In the genomic region with DNA sequence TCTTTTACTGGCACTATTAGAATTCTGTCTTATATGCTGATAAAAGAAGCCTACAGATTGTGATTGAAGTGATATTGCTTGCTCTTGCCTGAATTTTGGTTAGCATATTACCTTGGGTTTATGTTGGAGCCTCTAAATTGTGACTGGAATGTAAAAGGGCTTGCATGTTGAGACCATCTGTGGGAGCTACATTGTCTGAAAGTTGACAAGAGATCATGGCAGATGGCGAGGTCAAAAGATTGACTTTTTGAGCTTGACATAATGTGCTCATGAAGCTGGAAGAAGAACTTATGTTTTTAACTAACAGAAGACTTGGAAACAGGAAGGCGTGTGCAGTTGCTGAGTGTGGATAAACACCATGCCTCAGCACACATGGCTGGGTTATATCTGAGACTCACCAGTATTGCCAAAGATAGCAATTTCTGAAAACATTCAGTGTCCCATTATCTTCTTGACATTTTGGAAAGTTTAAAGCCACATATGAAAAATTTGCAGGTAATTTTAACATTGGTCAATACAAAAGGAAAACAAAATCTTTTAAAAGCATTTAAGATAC, we compare ENCODE assay signal across 18 mouse cellular contexts. TPM values are rescaled to one million over a fixed set of nuclear protein-coding genes. Genes with fewer than 3 reads are reported as not detected.
DNase-seq lines count a peak whose midpoint lies in the region; ATAC-seq lines count a peak whose summit lies in the region.
"Had no signal": no experiment of that assay in that cellular context is flagged by ENCODE, and none has a peak within 500 bp of the region (broad histone marks: within the 10 kb centered on the region; RNA-seq: fewer than 3 reads in every experiment).

No protein-coding gene starts in this region.

- H3K9me3 ChIP-seq in midbrain, embryonic 11.5 days (ENCODE audit: control insufficient read depth, low read length), result no peaks in the 10 kb centered on the region
- peaks cover 3% of the 10 kb centered on the region; the same call in 1 of the 2 replicates for H3K9me3 ChIP-seq in midbrain, embryonic 10.5 days (replicated peaks)
- no peaks in the 10 kb centered on the region for H3K9me3 ChIP-seq in forebrain, embryonic 16.5 days (ENCODE audit: control insufficient read depth, low read length)
- H3K9me3 ChIP-seq in liver, embryonic 12.5 days (replicated peaks), result no peaks in the 10 kb centered on the region
- no peaks in the 10 kb centered on the region for H3K9me3 ChIP-seq in kidney, embryonic 14.5 days (ENCODE audit: control insufficient read depth, low read length)
- H3K9me3 ChIP-seq: embryonic facial prominence, embryonic 12.5 days; hindbrain, embryonic 15.5 days; limb, embryonic 15.5 days; stomach, embryonic 15.5 days had no signal

- no peak for DNase-seq in midbrain, embryonic 11.5 days (ENCODE audit: low spot score, missing footprints)
- DNase-seq in midbrain, embryonic 10.5 days (ENCODE audit: low spot score), result no peak
- DNase-seq in retina, embryonic 14.5 days (ENCODE audit: low spot score), result peak; percentile 72
- no peak for DNase-seq in T-cell, adult 2 months (ENCODE audit: low spot score)
- DNase-seq: adrenal gland, adult 2 months; cerebellum, adult 8-10 months; kidney, adult 8-10 months; lung, postnatal 4 days; thymus, postnatal 36 days had no signal

- H3K9ac ChIP-seq in midbrain, embryonic 11.5 days (ENCODE audit: low read length), result no peak overlapping the region
- no peak overlapping the region for H3K9ac ChIP-seq in forebrain, embryonic 16.5 days (replicated peaks; ENCODE audit: low read depth, low read length)
- H3K9ac ChIP-seq in liver, embryonic 12.5 days, result no peak overlapping the region
- H3K9ac ChIP-seq in kidney, embryonic 14.5 days (ENCODE audit: low read depth, low read length), result no peak overlapping the region
- H3K9ac ChIP-seq: embryonic facial prominence, embryonic 12.5 days; hindbrain, embryonic 15.5 days; limb, embryonic 15.5 days; stomach, embryonic 15.5 days had no signal

- no peak overlapping the region for H3K27ac ChIP-seq in midbrain, embryonic 11.5 days (ENCODE audit: low read depth, low read length)
- no peak overlapping the region for H3K27ac ChIP-seq in midbrain, embryonic 10.5 days (replicated peaks)
- H3K27ac ChIP-seq in forebrain, embryonic 16.5 days (ENCODE audit: low read length), result 0 out of 2 replicates have a peak overlapping the region, but pooled peaks have one; percentile 24
- peak overlapping the region; percentile 69 for H3K27ac ChIP-seq in liver, embryonic 12.5 days
- no peak overlapping the region for H3K27ac ChIP-seq in kidney, embryonic 14.5 days (ENCODE audit: low read depth, low read length)
- H3K27ac ChIP-seq: embryonic facial prominence, embryonic 12.5 days; hindbrain, embryonic 15.5 days; limb, embryonic 15.5 days; stomach, embryonic 15.5 days had no signal

- no peaks in the 10 kb centered on the region for H3K36me3 ChIP-seq in midbrain, embryonic 11.5 days (ENCODE audit: control insufficient read depth, insufficient read depth, low read length)
- H3K36me3 ChIP-seq in midbrain, embryonic 10.5 days, result peaks cover 4% of the 10 kb centered on the region
- no peaks in the 10 kb centered on the region for H3K36me3 ChIP-seq in forebrain, embryonic 16.5 days (ENCODE audit: control insufficient read depth, insufficient read depth)
- H3K36me3 ChIP-seq in liver, embryonic 12.5 days, result peaks cover 5% of the 10 kb centered on the region; the same call in 1 of the 2 replicates
- no peaks in the 10 kb centered on the region for H3K36me3 ChIP-seq in kidney, embryonic 14.5 days (ENCODE audit: control insufficient read depth, insufficient read depth, low read length)
- H3K36me3 ChIP-seq: embryonic facial prominence, embryonic 12.5 days; hindbrain, embryonic 15.5 days; stomach, embryonic 15.5 days had no signal

- no peak overlapping the region for H3K4me3 ChIP-seq in midbrain, embryonic 11.5 days (ENCODE audit: low read depth, low read length)
- no peak overlapping the region for H3K4me3 ChIP-seq in midbrain, embryonic 10.5 days
- H3K4me3 ChIP-seq in forebrain, embryonic 16.5 days (replicated peaks; ENCODE audit: low read length), result no peak overlapping the region
- H3K4me3 ChIP-seq in liver, embryonic 12.5 days, result no peak overlapping the region
- no peak overlapping the region for H3K4me3 ChIP-seq in kidney, embryonic 14.5 days (ENCODE audit: low read length)
- H3K4me3 ChIP-seq: embryonic facial prominence, embryonic 12.5 days; hindbrain, embryonic 15.5 days; limb, embryonic 15.5 days; stomach, embryonic 15.5 days had no signal

- 50% methylated on average over 2 of the region's 2 CpGs for WGBS in midbrain, embryonic 11.5 days
- whole genome bisulfite sequencing in midbrain, embryonic 10.5 days, result 73% methylated on average over 2 of the region's 2 CpGs
- WGBS in forebrain, embryonic 16.5 days, result 67% methylated on average over 2 of the region's 2 CpGs
- WGBS in liver, embryonic 12.5 days (ENCODE audit: insufficient replicate concordance), result 41% methylated on average over 2 of the region's 2 CpGs
- WGBS in kidney, embryonic 14.5 days, result 77% methylated on average over 2 of the region's 2 CpGs

- ATAC-seq in midbrain, embryonic 11.5 days (ENCODE audit: low FRiP score), result peak; percentile 57
- peak; percentile 83 for ATAC-seq in forebrain, embryonic 16.5 days
- peak; percentile 84 for ATAC-seq in liver, embryonic 12.5 days
- ATAC-seq in kidney, embryonic 14.5 days (ENCODE audit: low FRiP score, low TSS enrichment), result no peak
- ATAC-seq: Patski had no signal

- H3K4me1 ChIP-seq in midbrain, embryonic 11.5 days (ENCODE audit: control insufficient read depth, insufficient read depth, low read length), result no peaks in the 10 kb centered on the region
- H3K4me1 ChIP-seq in midbrain, embryonic 10.5 days, result peaks cover 6% of the 10 kb centered on the region; the same call in 1 of the 2 replicates
- no peaks in the 10 kb centered on the region; the same call in 1 of the 2 replicates for H3K4me1 ChIP-seq in forebrain, embryonic 16.5 days (replicated peaks; ENCODE audit: control insufficient read depth, insufficient read depth, low read length)
- peaks cover 15% of the 10 kb centered on the region; the same call in 1 of the 2 replicates for H3K4me1 ChIP-seq in liver, embryonic 12.5 days
- no peaks in the 10 kb centered on the region for H3K4me1 ChIP-seq in kidney, embryonic 14.5 days (ENCODE audit: control insufficient read depth, insufficient read depth, low read length)
- H3K4me1 ChIP-seq: embryonic facial prominence, embryonic 12.5 days; hindbrain, embryonic 15.5 days; limb, embryonic 15.5 days; stomach, embryonic 15.5 days had no signal

- H3K27me3 ChIP-seq in midbrain, embryonic 11.5 days (ENCODE audit: control insufficient read depth, insufficient read depth, low read length), result no peaks in the 10 kb centered on the region
- no peaks in the 10 kb centered on the region for H3K27me3 ChIP-seq in midbrain, embryonic 10.5 days (ENCODE audit: low read depth, poor library complexity, severe bottlenecking)
- no peaks in the 10 kb centered on the region for H3K27me3 ChIP-seq in forebrain, embryonic 16.5 days (replicated peaks; ENCODE audit: control insufficient read depth, insufficient read depth, low read length)
- no peaks in the 10 kb centered on the region for H3K27me3 ChIP-seq in liver, embryonic 12.5 days (replicated peaks)
- no peaks in the 10 kb centered on the region for H3K27me3 ChIP-seq in kidney, embryonic 14.5 days (ENCODE audit: control insufficient read depth, insufficient read depth, low read length)
- H3K27me3 ChIP-seq: CH12.LX; embryonic facial prominence, embryonic 12.5 days; hindbrain, embryonic 15.5 days; limb, embryonic 15.5 days; Patski; stomach, embryonic 15.5 days had no signal

- H3K4me2 ChIP-seq in midbrain, embryonic 11.5 days, result no peak overlapping the region
- H3K4me2 ChIP-seq in forebrain, embryonic 16.5 days (ENCODE audit: low read length), result no peak overlapping the region
- no peak overlapping the region for H3K4me2 ChIP-seq in liver, embryonic 12.5 days
- no peak overlapping the region for H3K4me2 ChIP-seq in kidney, embryonic 14.5 days (replicated peaks; ENCODE audit: low read depth, low read length)
- H3K4me2 ChIP-seq: embryonic facial prominence, embryonic 12.5 days; hindbrain, embryonic 15.5 days; limb, embryonic 15.5 days; stomach, embryonic 15.5 days had no signal

RNA-seq across cellular contexts. Expression of a gene that starts 23.1 kb away (rescaled TPM):
- polyA plus RNA-seq in midbrain, embryonic 11.5 days (2014; fragmentation: Nextera tagmentation; extraction: Ambion mirVana), result 128 and 140 TPM in 2 replicates
- 81.4 and 97.0 TPM in 2 replicates for polyA plus RNA-seq in midbrain, embryonic 10.5 days (2016; fragmentation: Nextera tagmentation; extraction: Ambion mirVana)
- 33.1 and 33.7 TPM in 2 replicates for polyA plus RNA-seq in forebrain, embryonic 16.5 days (2015; fragmentation: Nextera tagmentation; extraction: Ambion mirVana)
- polyA plus RNA-seq in liver, embryonic 12.5 days (2016; fragmentation: Nextera tagmentation; extraction: Ambion mirVana), result 85.7 and 88.3 TPM in 2 replicates
- polyA plus RNA-seq in kidney, embryonic 14.5 days (2014; fragmentation: Nextera tagmentation; extraction: Ambion mirVana), result 64.5 and 65.4 TPM in 2 replicates

Comparison
In these comparisons a context has a peak if more than half of its experiments do, and no peak if none do; other contexts are left out.
1. H3K27ac ChIP-seq: peak in forebrain, embryonic 16.5 days (single experiment) and liver, embryonic 12.5 days (single experiment); none in midbrain, embryonic 11.5 days (single experiment), midbrain, embryonic 10.5 days (single experiment) and kidney, embryonic 14.5 days (single experiment).